Mouse (Mus musculus) lung, postnatal 36 days (tissue): ENCODE measurements at regions not wholly inside any gene's neighbourhood (a gene's known extent, or its start where the extent isn't known, plus 50 kb on each side); places are given as distances from the start of the nearest gene placed in this dataset.

Source experiments
- DNase-seq: peaks from one replicate; pipeline ENCODE4 v3.0.0; 2022; ENCODE audit warnings: mixed read lengths

DNA sequence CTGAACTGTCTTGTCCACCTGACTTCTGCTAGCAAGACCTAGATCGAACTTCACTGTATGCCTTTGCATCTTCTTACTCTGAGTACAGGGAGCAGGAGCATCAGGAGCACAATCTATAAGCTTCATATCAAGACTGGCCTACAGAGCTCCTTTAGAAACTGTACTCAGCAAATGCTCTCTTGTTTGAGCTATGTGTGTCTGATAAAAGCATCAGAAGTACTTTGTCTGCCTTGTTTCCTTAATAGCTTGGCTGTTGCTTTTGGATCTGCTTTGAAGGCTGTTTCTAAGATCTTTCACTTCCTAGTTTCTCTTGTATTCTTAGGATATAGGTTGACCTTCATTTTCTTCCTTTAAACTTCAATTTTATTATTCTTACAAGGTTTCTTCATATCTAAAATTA, 175.3 kb upstream of the Cypt12 start:
- DNase-seq = no peak

- no peak for DNase-seq
Measured at GRCm38 (mm10) chr3:17779152-17779551, 169.1 kb upstream of the Cypt12 start.

DNA sequence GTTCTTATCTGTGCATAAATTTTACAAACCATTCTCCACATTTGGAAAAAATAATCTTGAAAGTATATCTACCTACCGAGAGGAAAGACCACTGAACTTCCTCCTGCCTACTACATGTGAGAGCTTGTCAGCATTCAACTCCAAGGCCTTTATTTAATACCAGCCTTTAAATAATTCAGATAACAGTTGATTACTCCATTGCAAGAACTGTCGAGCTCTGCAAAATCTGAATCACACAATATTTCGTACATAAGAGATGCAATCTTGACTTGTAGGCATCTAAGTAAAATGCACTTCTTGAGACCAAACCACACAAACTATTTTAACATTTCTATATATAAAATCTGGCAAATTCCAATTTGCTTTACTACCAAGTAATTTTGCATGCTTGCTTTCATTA, 164.1 kb upstream of the Cypt12 start:
- no peak for DNase-seq

- DNase-seq = no peak
Measured at GRCm38 (mm10) chr3:17784587-17784986, 163.6 kb upstream of the Cypt12 start.

DNA sequence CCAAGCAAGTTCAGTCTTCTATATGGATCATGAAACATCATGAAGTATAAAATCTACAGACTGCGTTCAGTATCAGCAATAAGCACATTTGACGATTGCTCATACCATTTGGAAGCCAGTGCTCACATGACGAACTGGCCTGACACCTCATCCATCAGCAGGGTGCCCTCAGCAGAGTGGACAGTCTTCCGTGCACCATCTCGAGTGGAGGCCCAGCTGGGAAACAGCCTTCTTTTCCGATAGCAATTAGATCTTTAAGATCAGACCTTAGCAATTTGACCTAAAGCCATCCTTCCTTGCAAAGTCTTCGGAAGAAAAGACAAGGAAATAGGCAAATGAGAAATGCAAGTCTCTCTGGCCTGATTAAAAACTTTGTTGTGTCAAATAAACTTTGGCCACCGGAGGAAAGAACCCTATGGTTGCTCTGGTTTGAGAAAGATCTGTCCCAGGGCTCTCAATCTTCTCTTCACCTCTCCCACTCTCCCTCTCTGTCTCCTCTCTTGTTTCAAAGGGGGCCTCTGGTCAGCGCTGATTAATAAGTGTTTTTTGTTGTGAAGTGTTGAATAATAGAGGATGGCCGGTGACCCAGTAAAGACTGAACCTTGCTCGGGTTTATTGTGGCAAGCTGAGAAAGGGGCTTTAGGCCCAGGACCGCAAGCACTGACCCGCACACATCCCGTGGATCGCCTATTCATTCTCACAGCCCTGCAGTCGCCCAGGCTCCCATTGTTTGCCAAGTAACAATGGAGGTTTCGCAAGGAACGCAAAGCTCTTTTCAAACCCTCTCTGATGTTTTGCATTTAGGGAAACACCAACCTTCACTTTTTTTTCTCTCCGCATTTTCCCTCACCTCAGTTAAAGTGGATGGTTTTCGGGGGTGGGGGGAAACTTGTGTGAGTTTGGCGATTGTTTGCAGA, 162.8 kb upstream of the Cypt12 start:
- no peak for DNase-seq

- DNase-seq = no peak
Measured at GRCm38 (mm10) chr3:17786023-17786720, 162.0 kb upstream of the Cypt12 start.

GRCm38 (mm10) chr3:17786721-17787442, 161.3 kb upstream of the Cypt12 start:
- DNase-seq = no peak

DNA sequence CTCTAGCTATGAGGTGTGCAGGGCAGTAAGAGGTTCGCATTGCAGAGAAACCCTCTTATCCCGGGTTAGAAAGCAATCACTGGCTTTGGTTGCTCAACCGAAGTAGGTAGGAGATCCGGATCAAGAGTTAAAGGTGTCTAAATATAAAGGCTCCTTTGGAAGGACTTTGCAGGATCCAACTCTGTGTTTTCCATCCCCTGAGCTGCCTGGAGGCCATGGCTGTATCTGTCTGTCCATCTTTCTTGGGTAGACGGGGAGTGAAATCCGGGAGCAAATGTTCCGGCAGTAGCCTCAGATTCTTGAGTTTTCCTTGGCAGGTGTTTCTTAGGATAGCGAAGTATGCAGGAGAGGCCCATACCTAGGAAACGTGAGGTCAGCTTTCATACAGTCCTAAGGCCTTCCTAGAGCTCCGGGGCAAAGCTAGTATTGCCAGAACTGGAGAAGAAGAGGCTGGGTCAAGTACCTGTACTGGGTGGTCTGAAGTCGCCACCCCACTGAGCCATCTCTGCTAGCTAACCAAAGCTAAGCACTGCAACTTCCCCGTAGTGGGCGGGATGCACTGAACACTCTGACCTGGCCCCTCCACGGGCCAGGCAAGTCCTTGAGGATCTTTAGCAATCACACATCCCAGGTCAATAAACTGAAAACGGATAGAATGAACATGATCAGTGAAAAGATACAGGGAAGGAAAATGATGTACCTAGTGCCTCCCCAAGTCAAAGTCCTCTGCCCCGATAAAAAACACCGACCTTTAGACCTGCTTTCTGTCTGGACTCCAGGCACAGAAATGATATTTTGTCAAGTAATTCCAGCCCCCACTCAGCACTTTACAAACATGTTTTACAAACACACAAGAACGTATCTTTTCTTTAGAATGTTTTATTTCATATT, 160.5 kb upstream of the Cypt12 start:
- DNase-seq = no peak

- no peak for DNase-seq
Measured at GRCm38 (mm10) chr3:17788334-17788720, 159.9 kb upstream of the Cypt12 start.

DNA sequence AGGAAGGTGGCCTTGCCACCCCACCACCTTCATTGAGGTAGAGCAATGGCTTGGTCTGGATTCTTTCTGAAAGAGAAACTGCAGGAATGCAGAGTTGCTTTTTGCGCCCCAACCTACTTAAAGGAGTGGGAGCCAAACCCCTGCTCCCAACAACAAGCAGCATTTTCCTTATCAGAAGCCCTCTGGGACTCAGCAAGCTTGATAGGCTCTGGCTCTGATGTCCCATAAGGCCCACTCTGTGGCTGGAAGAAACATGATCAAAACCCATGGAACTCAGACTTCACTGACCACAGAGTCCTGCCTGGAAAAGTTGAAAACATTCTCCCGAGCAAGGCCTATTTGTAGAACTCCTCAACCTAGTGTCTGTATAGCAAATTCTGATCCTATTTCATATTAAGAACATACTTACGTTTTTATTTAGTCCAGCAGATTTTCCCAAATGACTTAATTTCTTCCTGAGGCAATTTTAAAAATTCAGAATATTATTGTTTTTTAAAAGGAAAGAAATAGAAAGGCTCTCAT, 159.4 kb upstream of the Cypt12 start:
- no peak for DNase-seq

DNA sequence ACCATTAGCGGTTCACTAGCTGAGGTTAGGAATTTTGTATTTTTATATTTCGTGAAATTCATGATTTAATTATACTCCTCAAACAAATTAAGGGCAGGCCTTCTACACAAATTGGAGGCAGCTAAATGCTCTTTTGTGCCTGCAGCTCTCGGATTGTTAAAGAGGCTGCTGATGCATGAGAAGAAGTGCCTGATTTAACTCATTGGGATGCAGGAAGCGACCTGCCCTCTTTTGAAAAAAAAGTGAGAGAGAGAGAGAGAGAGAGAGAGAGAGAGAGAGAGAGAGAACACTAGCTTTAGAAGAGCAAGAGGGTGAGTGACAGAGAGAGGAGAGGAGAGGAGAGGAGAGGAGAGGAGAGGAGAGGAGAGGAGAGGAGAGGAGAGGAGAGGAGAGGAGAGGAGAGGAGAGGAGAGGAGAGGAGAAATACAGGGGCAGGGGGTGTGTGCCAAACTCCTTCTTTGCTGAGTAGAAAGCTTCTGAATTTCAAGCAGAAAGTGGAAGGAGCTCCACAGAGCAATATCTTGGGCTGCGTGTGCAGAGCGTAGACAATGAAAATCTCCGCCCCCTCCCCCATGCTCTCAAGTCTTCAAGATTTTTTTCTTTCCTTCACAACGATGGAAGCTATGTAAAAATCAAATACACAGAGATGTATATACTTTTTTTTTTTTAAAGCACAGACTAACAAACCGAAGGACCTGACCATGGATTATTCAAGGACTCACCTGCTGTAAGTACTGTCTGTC, 158.6 kb upstream of the Cypt12 start:
- DNase-seq = no peak

DNA sequence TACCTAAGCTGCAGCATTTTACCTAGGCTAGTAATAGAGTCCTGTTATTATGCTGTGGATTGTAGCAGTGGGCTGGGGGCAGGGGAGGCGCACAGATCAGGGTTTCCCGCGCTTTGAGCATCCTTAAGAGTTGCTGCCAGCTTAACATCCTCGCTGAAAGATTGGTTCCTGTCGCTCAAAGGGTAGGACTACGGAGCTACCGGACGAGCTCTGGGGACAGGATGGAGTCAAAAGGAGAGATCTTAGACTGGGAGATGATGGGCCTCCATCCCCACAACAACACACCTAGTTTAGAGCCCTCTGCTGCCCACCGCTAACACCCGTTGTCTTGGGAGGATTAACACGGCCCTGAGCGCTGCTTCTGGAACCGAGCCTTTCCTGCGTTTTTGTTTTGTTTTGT, 157.9 kb upstream of the Cypt12 start:
- DNase-seq = no peak

DNA sequence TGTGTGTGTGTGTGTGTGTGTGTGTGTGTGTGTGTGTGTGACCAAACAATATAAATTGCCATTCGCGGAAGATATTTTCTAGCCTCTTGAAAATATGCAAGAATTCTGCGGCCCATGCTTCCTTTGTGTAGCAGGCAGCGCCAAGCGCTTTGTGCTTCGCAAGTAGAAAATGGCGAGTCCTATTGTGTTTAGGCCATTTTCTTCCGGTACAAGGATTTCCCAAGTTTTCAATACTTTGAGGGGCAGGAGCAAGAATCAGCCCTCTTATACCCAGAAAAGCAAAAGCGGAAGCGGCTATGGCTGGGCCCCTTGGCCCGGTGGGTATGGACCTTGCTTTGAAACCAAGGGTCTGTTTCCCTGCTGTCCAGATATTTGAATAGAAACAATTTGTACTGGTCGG, 157.4 kb upstream of the Cypt12 start:
- DNase-seq = no peak

DNA sequence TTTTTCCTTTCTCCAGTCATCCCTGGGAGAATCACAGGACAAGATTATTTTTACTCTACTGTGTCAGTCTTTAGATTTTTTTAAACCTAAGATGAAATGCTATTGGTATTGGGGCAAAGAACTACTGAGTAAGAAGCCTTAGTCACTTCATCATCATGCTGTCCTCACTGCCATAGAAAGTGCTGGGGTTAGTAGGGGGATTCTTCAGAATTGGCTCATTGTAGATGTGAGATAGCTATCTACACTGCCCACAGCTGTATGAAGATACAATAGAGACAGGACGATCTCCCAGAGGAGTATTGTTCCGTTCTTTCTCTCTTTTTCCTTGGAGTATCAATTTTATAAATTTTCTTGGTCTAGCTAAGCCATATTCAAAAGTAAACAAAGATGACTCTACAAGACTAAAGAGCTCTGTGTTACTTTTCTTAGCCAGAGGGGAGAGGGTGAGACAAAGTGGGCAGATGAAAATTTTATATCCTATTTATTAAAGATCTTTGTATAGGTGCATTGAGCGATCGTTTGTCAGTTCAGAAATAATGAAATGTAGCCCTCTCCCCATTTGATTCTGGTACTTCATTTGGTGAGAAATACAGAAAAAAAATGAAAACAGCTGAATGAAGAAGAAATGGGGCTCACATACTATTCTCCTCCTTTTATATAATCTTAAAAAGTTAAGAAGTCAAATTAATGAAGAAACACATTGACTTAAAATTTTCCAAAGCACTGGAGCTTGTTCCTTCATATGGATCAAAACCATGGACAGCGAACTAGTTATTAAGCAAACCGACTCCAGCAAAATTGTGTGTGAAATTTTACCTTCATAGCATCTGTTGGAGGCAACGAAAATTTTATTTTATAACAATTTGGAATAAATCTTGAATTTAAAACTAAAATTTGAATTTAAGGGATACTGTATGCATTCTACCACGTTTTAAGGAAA, 156.6 kb upstream of the Cypt12 start:
- DNase-seq = no peak

DNA sequence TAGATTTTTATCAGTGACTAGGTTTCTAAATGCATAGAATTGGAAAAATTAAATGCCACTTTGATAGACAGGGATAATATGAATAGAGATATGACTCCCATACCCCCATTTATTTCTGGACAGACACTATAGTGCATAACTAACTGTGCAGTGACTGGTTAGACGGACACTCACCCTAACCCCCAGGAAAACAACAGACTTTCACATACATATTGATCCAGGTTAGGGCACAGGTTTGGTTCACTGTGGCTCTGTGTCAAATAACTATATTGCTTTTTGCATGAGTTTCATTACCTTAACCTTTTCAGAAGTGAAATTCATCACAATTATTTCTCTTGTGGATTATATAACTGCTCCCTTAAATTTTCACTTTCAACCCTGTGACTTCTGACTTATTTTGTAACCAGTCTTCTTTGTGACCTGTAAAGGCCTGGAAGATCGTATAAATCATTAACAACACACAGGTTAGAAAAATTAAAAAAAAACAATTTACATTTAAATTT, 155.6 kb upstream of the Cypt12 start:
- no peak for DNase-seq

DNA sequence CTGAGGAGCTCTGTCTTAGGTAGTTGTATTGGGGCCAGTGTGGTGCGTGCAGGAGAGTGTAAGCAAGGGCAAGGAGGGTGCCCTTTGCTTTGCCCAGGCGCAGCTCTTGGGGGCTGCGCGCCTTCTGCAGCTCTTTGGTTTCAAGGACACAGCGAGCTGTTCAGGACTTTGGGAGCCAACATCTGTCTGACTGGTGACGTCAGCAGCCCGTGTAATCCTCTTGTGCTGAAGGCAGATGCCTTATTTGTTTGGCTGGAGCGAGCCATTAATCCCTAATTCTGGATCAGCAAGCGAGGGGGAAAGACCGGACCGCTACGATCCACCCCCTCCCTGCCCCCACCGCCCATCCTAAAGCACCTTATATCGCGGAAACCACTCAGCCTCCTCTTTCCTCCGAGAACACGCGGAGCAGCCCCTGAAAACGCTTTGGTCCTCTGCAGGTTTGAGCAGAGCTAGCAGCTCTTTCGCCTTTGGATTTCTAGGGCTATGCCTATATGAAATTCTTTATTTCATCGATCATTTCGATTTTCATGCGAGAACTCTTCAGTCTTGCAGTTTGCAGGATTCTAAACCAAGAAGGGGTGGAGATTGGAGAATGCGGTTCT, 154.5 kb upstream of the Cypt12 start:
- DNase-seq = no peak

- no peak for DNase-seq
Measured at GRCm38 (mm10) chr3:17794251-17795061, 153.8 kb upstream of the Cypt12 start.
